Mouse (Mus musculus): ENCODE measurements around the gene Plekha7. TPM values are rescaled to one million over a fixed set of nuclear protein-coding genes. Genes with fewer than 3 reads are reported as not detected.

Gene Plekha7
- polyA plus RNA-seq, 1 experiment: 1.3 TPM

GRCm38 (mm10) chr7:116131390-116131789 lies 176.8 kb downstream of the Plekha7 start:
- H3K36me3 ChIP-seq (replicated peaks; ENCODE audit: low read length): no peaks in the 10 kb centered on the region
- H3K27me3 ChIP-seq (replicated peaks): peaks cover 41% of the 10 kb centered on the region
- no peaks in the 10 kb centered on the region for H3K9me3 ChIP-seq
- H3K4me3 ChIP-seq (replicated peaks): no peak overlapping the region
- peaks cover 49% of the 10 kb centered on the region for H3K4me1 ChIP-seq
- TF ChIP-seq GATA1 (IDR thresholded peaks at IDR 0.05; ENCODE audit: borderline replicate concordance, low read length) (no peak), FLI1 (IDR thresholded peaks at IDR 0.05; ENCODE audit: low read length) (no peak)

- no peak for TF ChIP-seq FLI1 (IDR thresholded peaks at IDR 0.05; ENCODE audit: low read length)
- no peak for TF ChIP-seq GATA1 (IDR thresholded peaks at IDR 0.05; ENCODE audit: borderline replicate concordance, low read length)
- Histone ChIP-seq H3K36me3 (replicated peaks; ENCODE audit: low read length) (no peaks in the 10 kb centered on the region), H3K4me3 (replicated peaks) (no peak overlapping the region), H3K9me3 (no peaks in the 10 kb centered on the region), H3K4me1 (peaks cover 49% of the 10 kb centered on the region), H3K27me3 (replicated peaks) (peaks cover 34% of the 10 kb centered on the region)
Observed at GRCm38 (mm10) chr7:116129374-116129773, 178.8 kb downstream of the Plekha7 start.

GRCm38 (mm10) chr7:116128286-116128685 lies 179.9 kb downstream of the Plekha7 start:
- peak overlapping the region; percentile 40 for H3K4me3 ChIP-seq (replicated peaks)
- H3K27me3 ChIP-seq (replicated peaks): peaks cover 32% of the 10 kb centered on the region
- no peak for TF ChIP-seq FLI1 (IDR thresholded peaks at IDR 0.05; ENCODE audit: low read length)
- TF ChIP-seq GATA1 (IDR thresholded peaks at IDR 0.05; ENCODE audit: borderline replicate concordance, low read length): no peak

GRCm38 (mm10) chr7:116127052-116127451 lies 181.1 kb downstream of the Plekha7 start:
- H3K4me3 ChIP-seq (replicated peaks): no peak overlapping the region
- no peaks in the 10 kb centered on the region for H3K36me3 ChIP-seq (replicated peaks; ENCODE audit: low read length)
- no peak for TF ChIP-seq FLI1 (IDR thresholded peaks at IDR 0.05; ENCODE audit: low read length)
- TF ChIP-seq GATA1 (IDR thresholded peaks at IDR 0.05; ENCODE audit: borderline replicate concordance, low read length): no peak
- peaks cover 32% of the 10 kb centered on the region for H3K27me3 ChIP-seq (replicated peaks)
- H3K9me3 ChIP-seq: no peaks in the 10 kb centered on the region
- peaks cover 45% of the 10 kb centered on the region for H3K4me1 ChIP-seq

More at GRCm38 (mm10) chr7:116128286-116128685, 179.9 kb downstream of the Plekha7 start:
- Histone ChIP-seq H3K9me3 (no peaks in the 10 kb centered on the region), H3K36me3 (replicated peaks; ENCODE audit: low read length) (no peaks in the 10 kb centered on the region), H3K4me1 (peaks cover 49% of the 10 kb centered on the region)

- Histone ChIP-seq H3K4me3 (replicated peaks) (no peak overlapping the region), H3K9me3 (no peaks in the 10 kb centered on the region), H3K27me3 (replicated peaks) (peaks cover 35% of the 10 kb centered on the region), H3K36me3 (replicated peaks; ENCODE audit: low read length) (no peaks in the 10 kb centered on the region), H3K4me1 (peaks cover 36% of the 10 kb centered on the region)
- TF ChIP-seq FLI1 (IDR thresholded peaks at IDR 0.05; ENCODE audit: low read length): no peak
Observed at GRCm38 (mm10) chr7:116125671-116126070, 182.5 kb downstream of the Plekha7 start.

GRCm38 (mm10) chr7:116124057-116124456 lies 184.1 kb downstream of the Plekha7 start:
- H3K4me3 ChIP-seq (replicated peaks): no peak overlapping the region

GRCm38 (mm10) chr7:116123597-116123985 lies 184.6 kb downstream of the Plekha7 start:
- Histone ChIP-seq H3K27me3 (replicated peaks) (peaks cover 35% of the 10 kb centered on the region), H3K36me3 (replicated peaks; ENCODE audit: low read length) (no peaks in the 10 kb centered on the region), H3K4me3 (replicated peaks) (no peak overlapping the region), H3K4me1 (peaks cover 21% of the 10 kb centered on the region), H3K9me3 (peaks cover 8% of the 10 kb centered on the region)
- TF ChIP-seq FLI1 (IDR thresholded peaks at IDR 0.05; ENCODE audit: low read length): no peak
- no peak for TF ChIP-seq GATA1 (IDR thresholded peaks at IDR 0.05; ENCODE audit: borderline replicate concordance, low read length)

More at GRCm38 (mm10) chr7:116124057-116124456, 184.1 kb downstream of the Plekha7 start:
- Histone ChIP-seq H3K4me1 (peaks cover 26% of the 10 kb centered on the region), H3K9me3 (peaks cover 8% of the 10 kb centered on the region), H3K27me3 (replicated peaks) (peaks cover 35% of the 10 kb centered on the region), H3K36me3 (replicated peaks; ENCODE audit: low read length) (no peaks in the 10 kb centered on the region)
- TF ChIP-seq FLI1 (IDR thresholded peaks at IDR 0.05; ENCODE audit: low read length) (no peak), GATA1 (IDR thresholded peaks at IDR 0.05; ENCODE audit: borderline replicate concordance, low read length) (no peak)

- Histone ChIP-seq H3K36me3 (replicated peaks; ENCODE audit: low read length) (no peaks in the 10 kb centered on the region), H3K4me1 (peaks cover 16% of the 10 kb centered on the region), H3K4me3 (replicated peaks) (no peak overlapping the region), H3K27me3 (replicated peaks) (peaks cover 32% of the 10 kb centered on the region), H3K9me3 (peaks cover 8% of the 10 kb centered on the region)
- TF ChIP-seq GATA1 (IDR thresholded peaks at IDR 0.05; ENCODE audit: borderline replicate concordance, low read length): no peak
- no peak for TF ChIP-seq FLI1 (IDR thresholded peaks at IDR 0.05; ENCODE audit: low read length)
Observed at GRCm38 (mm10) chr7:116122981-116123596, 185.1 kb downstream of the Plekha7 start.

GRCm38 (mm10) chr7:116121202-116121601 lies 187.0 kb downstream of the Plekha7 start:
- Histone ChIP-seq H3K36me3 (replicated peaks; ENCODE audit: low read length) (no peaks in the 10 kb centered on the region), H3K27me3 (replicated peaks) (peaks cover 23% of the 10 kb centered on the region), H3K9me3 (peaks cover 8% of the 10 kb centered on the region), H3K4me1 (0 out of 2 replicates have a peak, but pooled peaks cover 2% of the 10 kb centered on the region), H3K4me3 (replicated peaks) (no peak overlapping the region)
- TF ChIP-seq GATA1 (IDR thresholded peaks at IDR 0.05; ENCODE audit: borderline replicate concordance, low read length) (no peak), FLI1 (IDR thresholded peaks at IDR 0.05; ENCODE audit: low read length) (no peak)

GRCm38 (mm10) chr7:116120737-116121136 lies 187.4 kb downstream of the Plekha7 start:
- H3K36me3 ChIP-seq (replicated peaks; ENCODE audit: low read length): no peaks in the 10 kb centered on the region
- H3K4me3 ChIP-seq (replicated peaks): no peak overlapping the region
- H3K9me3 ChIP-seq: peaks cover 8% of the 10 kb centered on the region
- 0 out of 2 replicates have a peak, but pooled peaks cover 2% of the 10 kb centered on the region for H3K4me1 ChIP-seq
- TF ChIP-seq FLI1 (IDR thresholded peaks at IDR 0.05; ENCODE audit: low read length): no peak
- no peak for TF ChIP-seq GATA1 (IDR thresholded peaks at IDR 0.05; ENCODE audit: borderline replicate concordance, low read length)
- peaks cover 21% of the 10 kb centered on the region for H3K27me3 ChIP-seq (replicated peaks)
